Mouse (Mus musculus) lung, embryonic 15.5 days (tissue): ENCODE measurements around the gene Srebf2. TPM values are rescaled to one million over a fixed set of nuclear protein-coding genes. Genes with fewer than 3 reads are reported as not detected.

Source experiments
- ATAC-seq: fragments of 200-750 bp; cut with Nextera tagmentation; 2 replicates; pipeline ENCODE4 v1.8.0; 2017; ENCODE audit warnings: moderate number of reproducible peaks, borderline replicate concordance; ENCODE audit not compliant: low FRiP score, low TSS enrichment; ENCODE audit errors: extremely low read depth
- H3K27ac ChIP-seq: fragments of 300-500 bp; sonication (generic); 2 replicates; pipeline ENCODE4 v1.5.1; 2015; ENCODE audit warnings: moderate library complexity, mild to moderate bottlenecking, inconsistent platforms
- H3K27me3 ChIP-seq: fragments of 300-500 bp; sonication (generic); 2 replicates; pipeline ENCODE4 v1.6.1; 2015; ENCODE audit warnings: inconsistent platforms
- H3K36me3 ChIP-seq: fragments of 300-500 bp; sonication (generic); 2 replicates; pipeline ENCODE4 v1.6.1; 2015; ENCODE audit warnings: inconsistent platforms
- H3K4me1 ChIP-seq: fragments of 300-500 bp; sonication (generic); 2 replicates; pipeline ENCODE4 v1.6.1; 2015; ENCODE audit warnings: inconsistent platforms
- H3K4me2 ChIP-seq: fragments of 300-500 bp; sonication (generic); 2 replicates; pipeline ENCODE4 v1.6.1; 2015; ENCODE audit warnings: inconsistent platforms, mild to moderate bottlenecking, moderate library complexity
- H3K4me3 ChIP-seq: fragments of 300-500 bp; sonication (generic); 2 replicates; pipeline ENCODE4 v1.5.1; 2015; ENCODE audit warnings: mild to moderate bottlenecking, inconsistent platforms
- H3K9ac ChIP-seq: fragments of 300-500 bp; sonication (generic); 2 replicates; pipeline ENCODE4 v1.6.1; 2015; ENCODE audit warnings: inconsistent platforms
- H3K9me3 ChIP-seq: fragments of 300-500 bp; sonication (generic); 2 replicates; pipeline ENCODE4 v1.6.1; 2016; ENCODE audit warnings: inconsistent platforms
- WGBS: fragments of 180-500 bp; shearing (Covaris S2); methylation state at CpG from one replicate; pipeline ENCODE4 v1.1.7; 2015; 5-methylcytosine and 5-hydroxymethylcytosine counted together
- polyA plus RNA-seq: library from polyadenylated mRNA; unstranded; fragments of >200 nt; fragmentation: Nextera tagmentation; extraction: Ambion mirVana; gene quantifications from 2 replicates; pipeline ENCODE4 v1.2.1, GENCODE M21; 2015

Srebf2 gene
- polyA plus RNA-seq, 1 experiment from 2014 or later: 132 TPM

DNA sequence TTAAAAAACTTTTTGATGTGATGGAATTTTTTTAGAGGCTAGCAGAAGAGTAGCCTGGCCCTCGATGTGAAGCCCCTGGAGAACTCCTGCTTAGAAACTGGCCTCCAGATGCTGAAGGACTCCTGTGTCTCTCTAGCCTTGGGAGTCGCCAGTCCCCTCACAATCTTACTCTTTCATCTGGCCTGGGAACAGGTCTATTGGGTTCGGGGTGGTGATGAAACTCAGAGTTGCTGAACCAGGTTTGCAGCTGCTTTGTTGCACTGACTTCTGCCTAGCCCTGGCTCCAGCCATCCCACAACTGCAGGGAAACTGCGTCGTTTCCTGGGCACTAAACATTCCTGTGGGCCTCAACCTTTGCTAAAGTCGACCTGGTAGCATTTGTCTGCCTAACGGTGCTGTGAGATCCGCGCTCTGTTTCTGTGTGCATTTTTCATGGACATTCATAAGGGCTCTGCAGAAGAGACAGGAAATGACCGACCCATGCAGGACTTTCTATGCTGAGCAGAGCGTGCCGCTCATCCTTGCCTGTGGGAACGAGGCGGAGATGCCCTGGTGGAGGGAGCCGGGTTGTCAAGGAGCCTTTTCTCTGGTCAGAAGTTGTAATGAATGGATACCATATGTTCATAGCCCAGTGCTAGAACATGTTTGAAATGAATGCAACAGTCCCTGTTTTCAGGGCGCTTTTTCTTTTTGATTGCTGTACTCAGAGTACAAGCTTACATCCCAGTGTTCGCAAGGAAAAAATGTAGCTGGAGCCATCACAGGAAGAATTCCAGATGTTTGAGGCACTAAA is 11.5 kb downstream of the Srebf2 start:
- Histone ChIP-seq H3K4me3 (no peak overlapping the region), H3K36me3 (no peaks in the 10 kb centered on the region), H3K27ac (peak overlapping the region; percentile 74), H3K9me3 (no peaks in the 10 kb centered on the region), H3K4me1 (peaks cover 65% of the 10 kb centered on the region), H3K27me3 (no peaks in the 10 kb centered on the region), H3K9ac (no peak overlapping the region), H3K4me2 (peak overlapping the region; percentile 25)
- 32% methylated on average over 17 of the region's 17 CpGs for WGBS
- ATAC-seq: peak; percentile 80

DNA sequence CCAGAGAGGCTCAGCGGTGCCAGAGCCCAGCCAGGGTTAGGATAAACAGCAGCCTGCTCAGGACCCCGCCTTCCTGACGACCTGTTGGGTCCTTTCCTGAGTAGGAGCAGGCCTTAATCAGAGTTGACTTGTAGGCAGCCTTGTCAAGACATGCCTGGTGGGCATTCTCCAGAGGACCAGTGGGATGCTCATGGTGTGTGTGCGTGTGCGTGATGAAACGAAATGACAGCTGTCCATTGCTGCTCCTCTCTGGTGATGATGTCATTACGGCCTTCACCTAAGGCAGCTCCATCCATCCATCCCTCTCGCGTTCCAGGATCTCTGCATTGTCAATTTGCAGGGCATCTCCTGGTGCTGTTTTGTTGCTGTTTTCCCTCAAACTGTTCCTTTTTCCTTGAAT is 12.5 kb downstream of the Srebf2 start:
- H3K4me2 ChIP-seq: no peak overlapping the region
- H3K4me1 ChIP-seq: peaks cover 67% of the 10 kb centered on the region
- H3K4me3 ChIP-seq: no peak overlapping the region
- H3K36me3 ChIP-seq: no peaks in the 10 kb centered on the region
- H3K27ac ChIP-seq: peak overlapping the region; percentile 74
- no peak for ATAC-seq
- H3K27me3 ChIP-seq: no peaks in the 10 kb centered on the region
- no peaks in the 10 kb centered on the region for H3K9me3 ChIP-seq
- no peak overlapping the region for H3K9ac ChIP-seq
- WGBS: 76% methylated on average over 9 of the region's 9 CpGs

DNA sequence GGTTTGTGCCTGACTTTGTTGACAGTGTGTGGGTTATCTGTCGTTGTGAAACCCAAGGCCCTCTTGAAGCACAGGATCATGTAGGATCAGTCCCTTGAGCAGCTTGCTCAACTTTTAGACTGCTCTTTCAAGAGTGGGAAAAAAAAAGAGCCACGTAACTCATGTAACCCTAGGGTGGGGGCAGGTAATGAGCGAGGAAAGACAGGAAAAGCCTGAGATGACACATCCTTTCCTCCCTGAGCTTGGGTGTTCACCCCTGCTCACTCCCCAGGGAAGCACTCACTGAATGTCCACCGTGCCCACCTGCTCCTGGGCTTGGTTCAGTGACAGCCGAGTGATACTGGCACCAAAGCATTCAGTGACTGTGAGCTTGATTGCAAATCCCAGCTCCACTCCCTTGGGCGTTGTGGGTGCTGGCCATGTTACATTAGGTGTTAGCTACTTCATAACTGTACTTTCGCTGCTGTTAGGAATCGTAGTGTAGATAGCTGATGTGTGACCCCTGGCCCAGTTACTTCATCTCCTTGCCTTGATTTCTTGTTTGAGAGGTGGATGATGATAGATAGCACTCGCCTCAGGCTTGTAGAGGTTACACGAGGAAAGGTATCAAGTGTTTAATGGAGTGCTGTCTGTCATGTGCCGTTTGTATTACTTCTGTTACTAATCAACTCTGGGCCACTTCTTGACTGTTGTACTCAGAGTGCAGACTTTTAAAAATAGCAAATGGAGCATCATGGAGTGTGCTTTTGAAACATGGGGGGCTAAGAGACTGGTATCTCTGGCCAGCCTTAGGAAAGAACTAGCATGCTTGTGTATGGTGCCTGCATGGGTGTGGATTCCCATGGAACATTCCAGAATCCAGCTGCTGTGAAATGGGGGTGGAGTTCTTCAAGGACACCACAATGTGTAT is 14.0 kb downstream of the Srebf2 start:
- H3K27me3 ChIP-seq: no peaks in the 10 kb centered on the region
- no peak for ATAC-seq
- no peak overlapping the region for H3K9ac ChIP-seq
- no peak overlapping the region for H3K27ac ChIP-seq
- H3K4me1 ChIP-seq: peaks cover 70% of the 10 kb centered on the region
- H3K36me3 ChIP-seq: no peaks in the 10 kb centered on the region
- no peak overlapping the region for H3K4me3 ChIP-seq
- no peak overlapping the region for H3K4me2 ChIP-seq
- H3K9me3 ChIP-seq: no peaks in the 10 kb centered on the region
- WGBS: 50% methylated on average over 11 of the region's 11 CpGs

DNA sequence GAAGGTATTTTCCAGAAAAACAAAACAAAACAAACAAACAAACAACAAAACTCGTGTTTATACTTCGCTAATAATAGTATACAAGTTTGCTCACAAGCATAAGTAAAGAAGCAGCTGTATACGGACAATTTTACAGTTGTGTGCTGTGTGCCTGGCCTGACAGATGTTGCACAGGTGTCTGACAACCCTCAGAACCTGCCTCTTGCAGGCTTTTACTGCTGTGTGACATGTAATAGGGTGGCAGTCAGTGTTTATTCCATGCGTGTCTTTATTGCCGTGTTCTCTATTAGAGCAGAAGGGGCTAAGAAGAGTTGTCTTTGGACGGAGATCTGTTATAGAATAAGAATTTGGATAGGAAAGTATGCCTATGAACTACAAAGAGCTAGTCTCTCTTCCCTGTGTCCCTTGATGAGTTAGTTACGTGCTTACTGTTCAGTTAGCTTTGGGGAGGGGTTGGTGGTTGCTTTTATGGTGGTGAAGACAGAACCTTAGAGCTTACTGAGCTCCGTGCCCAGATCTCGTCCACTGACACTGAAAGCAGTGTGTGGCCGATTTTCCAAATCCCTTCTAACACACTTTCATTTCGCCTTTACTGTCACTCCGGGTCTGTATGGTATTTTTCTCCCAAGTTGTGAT is 15.1 kb downstream of the Srebf2 start:
- H3K27ac ChIP-seq: no peak overlapping the region
- H3K9ac ChIP-seq: no peak overlapping the region
- 83% methylated on average over 12 of the region's 12 CpGs for WGBS
- H3K36me3 ChIP-seq: no peaks in the 10 kb centered on the region
- no peak overlapping the region for H3K4me2 ChIP-seq
- ATAC-seq: no peak
- H3K27me3 ChIP-seq: no peaks in the 10 kb centered on the region
- no peaks in the 10 kb centered on the region for H3K9me3 ChIP-seq
- no peak overlapping the region for H3K4me3 ChIP-seq
- H3K4me1 ChIP-seq: peaks cover 78% of the 10 kb centered on the region

DNA sequence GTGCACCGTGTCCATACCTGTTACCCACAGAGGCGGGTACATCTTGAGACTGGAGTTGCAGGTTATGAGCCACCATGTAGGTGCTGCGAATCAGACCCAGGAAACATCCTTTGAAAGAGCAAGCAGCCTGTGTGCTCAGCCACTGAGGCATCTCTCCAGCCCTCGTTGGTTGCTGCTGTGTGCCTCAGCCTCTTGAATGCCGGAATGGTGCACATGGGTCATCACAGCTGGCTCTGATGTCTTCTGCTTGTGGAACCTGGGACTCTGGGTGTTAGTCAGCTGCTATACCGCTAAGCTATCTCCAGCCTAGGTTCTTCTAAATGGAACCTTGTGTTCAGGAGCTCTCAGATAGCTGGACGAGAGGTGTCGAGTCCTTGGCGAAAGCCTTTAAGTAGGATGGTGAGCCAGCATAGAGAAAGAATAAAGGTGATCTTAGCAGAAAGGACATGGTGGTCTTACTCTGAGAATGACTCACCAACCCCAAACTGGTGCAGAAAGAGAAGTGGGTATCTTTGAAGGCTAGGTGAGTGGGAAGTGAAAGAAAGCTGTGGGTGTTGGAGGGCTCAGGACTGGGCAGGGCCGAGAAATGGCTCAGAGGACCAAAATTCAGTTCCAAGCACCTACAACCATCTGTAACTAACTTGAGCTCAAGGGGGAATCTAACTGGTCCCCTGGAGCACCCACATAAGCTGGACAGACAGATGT is 16.5 kb downstream of the Srebf2 start:
- Histone ChIP-seq H3K9me3 (no peaks in the 10 kb centered on the region), H3K9ac (no peak overlapping the region), H3K27me3 (no peaks in the 10 kb centered on the region), H3K4me3 (no peak overlapping the region), H3K36me3 (no peaks in the 10 kb centered on the region), H3K4me1 (peaks cover 74% of the 10 kb centered on the region), H3K4me2 (no peak overlapping the region), H3K27ac (no peak overlapping the region)
- no peak for ATAC-seq
- 82% methylated on average over 10 of the region's 10 CpGs for WGBS

DNA sequence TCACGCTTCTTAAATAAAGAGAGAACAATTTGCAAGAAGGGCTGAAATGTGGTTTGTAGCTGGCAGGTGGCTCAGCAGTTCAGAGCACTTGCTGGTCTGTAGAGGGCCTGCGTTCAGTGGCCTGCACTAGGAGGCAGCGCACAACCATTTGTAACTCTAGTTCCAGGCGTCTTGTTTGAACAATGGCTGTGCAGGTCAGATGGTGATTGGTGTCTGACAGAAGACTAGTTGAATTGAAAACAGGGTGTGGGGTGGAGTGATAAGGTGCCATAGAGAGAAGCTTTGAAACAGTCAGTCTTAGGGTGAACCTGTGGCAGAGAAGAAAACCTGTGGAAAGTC is 17.0 kb downstream of the Srebf2 start:
- Histone ChIP-seq H3K9ac (no peak overlapping the region), H3K4me3 (no peak overlapping the region), H3K27ac (no peak overlapping the region; the same call in 1 of the 2 replicates), H3K36me3 (no peaks in the 10 kb centered on the region), H3K27me3 (no peaks in the 10 kb centered on the region), H3K4me1 (peaks cover 70% of the 10 kb centered on the region), H3K4me2 (no peak overlapping the region), H3K9me3 (no peaks in the 10 kb centered on the region)
- ATAC-seq: no peak
- WGBS: 41% methylated on average over 4 of the region's 4 CpGs

DNA sequence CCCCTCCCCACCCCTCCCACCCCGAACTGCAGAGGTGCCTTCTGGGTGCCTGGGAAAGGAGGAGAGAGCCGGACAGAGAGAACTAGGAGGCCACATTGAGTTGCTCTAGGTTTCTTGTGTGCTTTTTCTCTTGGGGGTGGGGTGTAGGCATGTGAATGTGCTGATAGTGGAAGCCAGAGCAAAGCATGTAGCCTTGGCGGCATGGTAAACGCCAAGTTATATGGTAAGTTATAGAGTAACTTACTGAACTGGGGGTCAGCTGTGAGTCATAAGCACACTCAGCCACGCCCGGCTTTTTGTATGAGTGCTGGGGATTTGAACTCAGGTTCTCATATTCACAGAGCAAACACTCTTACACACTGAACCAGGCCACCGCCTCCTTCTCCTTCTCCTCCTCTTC is 17.5 kb downstream of the Srebf2 start:
- WGBS: 51% methylated on average over 7 of the region's 7 CpGs
- Histone ChIP-seq H3K9ac (no peak overlapping the region), H3K27me3 (no peaks in the 10 kb centered on the region), H3K27ac (no peak overlapping the region; the same call in 1 of the 2 replicates), H3K4me1 (peaks cover 65% of the 10 kb centered on the region), H3K4me2 (no peak overlapping the region), H3K9me3 (no peaks in the 10 kb centered on the region), H3K4me3 (no peak overlapping the region), H3K36me3 (no peaks in the 10 kb centered on the region)
- ATAC-seq: no peak; the same call in 1 of the 2 replicates

DNA sequence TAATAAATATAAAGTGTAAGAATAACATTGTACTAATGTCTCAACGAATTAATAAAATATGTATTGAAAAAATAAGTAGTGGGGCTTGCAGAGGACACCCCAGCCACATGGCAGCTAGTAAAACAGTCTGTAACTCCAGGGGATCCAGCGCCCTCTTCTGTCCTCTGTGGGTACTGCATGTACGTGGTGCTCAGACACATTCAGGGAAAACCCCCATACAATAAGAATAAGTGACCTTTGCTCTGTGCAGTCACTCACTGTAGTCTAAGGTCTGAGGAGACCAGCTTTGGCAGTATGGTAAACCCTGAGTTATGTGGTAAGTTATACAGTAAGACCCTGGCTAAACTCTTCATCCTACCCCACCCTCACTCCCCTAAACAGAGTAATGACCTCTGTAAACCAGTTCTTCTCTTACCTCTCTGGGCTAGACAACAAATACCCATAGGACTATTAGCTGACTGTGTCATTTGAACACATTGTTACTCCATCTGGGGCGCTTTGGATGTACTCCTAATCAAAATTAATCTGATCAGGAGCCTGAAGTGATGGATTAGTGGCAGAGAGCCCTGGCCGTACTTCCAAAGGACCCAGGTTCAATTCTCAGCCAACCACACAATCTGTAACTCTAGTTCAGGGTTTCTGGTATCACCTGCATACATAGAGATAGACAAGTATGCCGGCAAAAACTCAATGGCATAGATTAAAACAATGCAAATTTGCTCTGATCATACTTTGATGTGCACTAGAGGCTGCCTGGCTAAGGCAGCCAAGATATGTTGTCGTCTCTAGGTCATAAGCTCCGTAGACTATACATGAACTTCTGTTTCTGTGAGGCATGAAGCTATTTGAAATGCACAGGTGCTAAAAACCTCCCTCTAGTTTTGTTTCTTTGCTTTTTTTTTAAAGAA is 18.6 kb downstream of the Srebf2 start:
- no peak for ATAC-seq
- 0 out of 2 replicates have a peak overlapping the region, but pooled peaks have one; percentile 14 for H3K4me2 ChIP-seq
- peaks cover 9% of the 10 kb centered on the region for H3K36me3 ChIP-seq
- no peak overlapping the region for H3K9ac ChIP-seq
- H3K9me3 ChIP-seq: no peaks in the 10 kb centered on the region
- no peak overlapping the region for H3K4me3 ChIP-seq
- H3K27me3 ChIP-seq: no peaks in the 10 kb centered on the region
- peak overlapping the region; percentile 69 for H3K27ac ChIP-seq
- 49% methylated on average over 8 of the region's 8 CpGs for WGBS
- peaks cover 54% of the 10 kb centered on the region for H3K4me1 ChIP-seq

DNA sequence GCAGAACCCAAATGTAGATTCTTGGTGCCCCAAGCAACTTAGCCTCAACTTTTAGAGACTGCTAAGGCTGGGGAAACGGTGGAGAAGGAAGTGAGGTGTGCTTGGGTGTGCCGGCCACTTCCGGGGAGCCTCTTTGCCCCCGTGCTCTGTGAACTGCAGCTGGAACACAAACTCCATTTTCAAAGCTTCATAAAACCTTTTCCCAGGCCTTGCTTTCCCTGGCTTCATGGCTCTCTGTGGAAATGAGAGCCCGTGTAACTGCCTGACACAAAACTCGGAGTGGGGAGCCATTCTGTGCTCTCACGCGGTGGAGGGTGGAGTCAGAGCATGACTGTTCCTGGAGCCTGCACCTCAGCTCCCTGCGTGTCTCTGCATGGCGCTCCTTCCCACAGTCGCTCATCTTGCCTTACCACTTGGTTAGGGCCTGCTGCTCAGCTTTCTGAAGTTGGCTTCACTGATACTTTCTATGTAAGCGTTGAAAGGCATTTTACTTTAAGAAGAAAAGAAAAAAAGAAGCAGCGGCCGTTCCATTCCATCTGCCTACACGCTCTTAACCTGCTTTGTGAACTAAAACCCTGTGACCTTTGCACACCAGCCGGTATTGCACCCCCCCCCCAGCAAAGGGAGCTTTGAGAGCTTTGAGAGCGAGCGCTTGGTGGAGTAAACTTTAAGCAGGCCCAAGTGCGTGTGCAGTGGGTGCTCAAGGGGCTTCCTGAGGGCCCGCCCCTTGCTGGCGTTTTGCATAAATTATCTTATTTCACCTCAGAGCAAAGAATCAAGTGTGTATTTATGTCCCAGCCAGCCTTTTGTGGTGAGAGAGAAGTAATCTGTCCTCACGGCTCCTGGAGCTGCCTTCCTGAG is 19.5 kb downstream of the Srebf2 start:
- H3K36me3 ChIP-seq: peaks cover 18% of the 10 kb centered on the region
- no peak for ATAC-seq
- H3K27ac ChIP-seq: peak overlapping the region; percentile 69
- no peaks in the 10 kb centered on the region for H3K27me3 ChIP-seq
- H3K4me1 ChIP-seq: peaks cover 45% of the 10 kb centered on the region
- H3K4me2 ChIP-seq: peak overlapping the region; percentile 14; the same call in 1 of the 2 replicates
- H3K4me3 ChIP-seq: no peak overlapping the region
- WGBS: 42% methylated on average over 22 of the region's 22 CpGs
- H3K9me3 ChIP-seq: no peaks in the 10 kb centered on the region
- 0 out of 2 replicates have a peak overlapping the region, but pooled peaks have one; percentile 8 for H3K9ac ChIP-seq
